Mouse (Mus musculus): ENCODE measurements around the gene Ttc34. TPM values are rescaled to one million over a fixed set of nuclear protein-coding genes. Genes with fewer than 3 reads are reported as not detected.

Gene Ttc34
- polyA plus RNA-seq (2017; shearing (Covaris generic)) = not detected

- no peak for ATAC-seq
Observed at GRCm38 (mm10) chr4:154837170-154837569, at the start of gene Ttc34. Gene Ttc34 (plus strand): TSS chr4:154837459.

- ATAC-seq = no peak
Observed at GRCm38 (mm10) chr4:154787960-154788702, 49.1 kb upstream of the Ttc34 start.

- no peak for ATAC-seq
Observed at GRCm38 (mm10) chr4:154791894-154792293, 45.4 kb upstream of the Ttc34 start.

- no peak for ATAC-seq
Observed at GRCm38 (mm10) chr4:154793499-154793898, 43.8 kb upstream of the Ttc34 start.

GRCm38 (mm10) chr4:154797834-154798233 lies 39.4 kb upstream of the Ttc34 start:
- no peak for ATAC-seq

- no peak for ATAC-seq
Observed at GRCm38 (mm10) chr4:154800543-154800942, 36.7 kb upstream of the Ttc34 start.

- ATAC-seq = no peak
Observed at GRCm38 (mm10) chr4:154802210-154802609, 35.0 kb upstream of the Ttc34 start.

- ATAC-seq = no peak
Observed at GRCm38 (mm10) chr4:154825662-154826061, 11.6 kb upstream of the Ttc34 start.

GRCm38 (mm10) chr4:154826224-154826623 lies 11.0 kb upstream of the Ttc34 start:
- ATAC-seq = no peak

- ATAC-seq = no peak
Observed at GRCm38 (mm10) chr4:154827181-154827580, 10.1 kb upstream of the Ttc34 start.

- no peak for ATAC-seq
Observed at GRCm38 (mm10) chr4:154827861-154828610, 9.2 kb upstream of the Ttc34 start.

- no peak for ATAC-seq
Observed at GRCm38 (mm10) chr4:154831915-154832573, 5.2 kb upstream of the Ttc34 start.

GRCm38 (mm10) chr4:154836183-154836915 lies 910 bp upstream of the Ttc34 start:
- no peak for ATAC-seq

GRCm38 (mm10) chr4:154838741-154839140 lies 1.5 kb downstream of the Ttc34 start:
- ATAC-seq = no peak

- no peak for ATAC-seq
Observed at GRCm38 (mm10) chr4:154839406-154839805, 2.1 kb downstream of the Ttc34 start.

- ATAC-seq = no peak
Observed at GRCm38 (mm10) chr4:154852696-154853095, 15.4 kb downstream of the Ttc34 start.

GRCm38 (mm10) chr4:154853881-154854280 lies 16.6 kb downstream of the Ttc34 start:
- no peak for ATAC-seq

- ATAC-seq = peak; percentile 67
Observed at GRCm38 (mm10) chr4:154854676-154855345, 17.6 kb downstream of the Ttc34 start.

GRCm38 (mm10) chr4:154855721-154856479 lies 18.6 kb downstream of the Ttc34 start:
- ATAC-seq = peak; percentile 53

GRCm38 (mm10) chr4:154856480-154856837 lies 19.2 kb downstream of the Ttc34 start:
- ATAC-seq = no peak

GRCm38 (mm10) chr4:154856882-154857281 lies 19.6 kb downstream of the Ttc34 start:
- no peak for ATAC-seq

Data from CD4-positive, CD25-positive, alpha-beta regulatory T cell, adult 4 months (primary cell).